Mouse (Mus musculus): ENCODE measurements around the gene Etv1. TPM values are rescaled to one million over a fixed set of nuclear protein-coding genes. Genes with fewer than 3 reads are reported as not detected.
"Not testable (repeated sequence)": the region's sequence is repeated elsewhere in the genome, so short reads cannot be mapped to it uniquely, and the experiment has no call there.

Gene Etv1
- total RNA-seq, 2 experiments from 2014 or later = 79.8 to 84.4 TPM

- H3K27ac ChIP-seq = no peak overlapping the region
- no peak for TF ChIP-seq CTCF (conservative IDR thresholded peaks at IDR 0.05)
- DNase-seq (ENCODE audit: low spot score in 2 of 2) = no peak
- H3K4me3 ChIP-seq = no peak overlapping the region
Measured at GRCm38 (mm10) chr12:38834581-38834980, 55.4 kb downstream of the Etv1 start.

GRCm38 (mm10) chr12:38834986-38835385, 55.8 kb downstream of the Etv1 start:
- H3K4me3 ChIP-seq; H3K27ac ChIP-seq; DNase-seq (ENCODE audit: low spot score in 2 of 2): not testable (repeated sequence)

- Histone ChIP-seq H3K4me3 (no peak overlapping the region), H3K27ac (no peak overlapping the region)
- no peak for DNase-seq (ENCODE audit: low spot score in 2 of 2)
- TF ChIP-seq CTCF (conservative IDR thresholded peaks at IDR 0.05) = no peak
Measured at GRCm38 (mm10) chr12:38843801-38844295, 64.7 kb downstream of the Etv1 start.

- TF ChIP-seq CTCF (conservative IDR thresholded peaks at IDR 0.05) = no peak
- no peak overlapping the region for H3K4me3 ChIP-seq
- H3K27ac ChIP-seq = no peak overlapping the region
- DNase-seq (ENCODE audit: low spot score in 2 of 2) = no peak
Measured at GRCm38 (mm10) chr12:38847500-38848261, 68.5 kb downstream of the Etv1 start.

GRCm38 (mm10) chr12:38849994-38850393, 70.8 kb downstream of the Etv1 start:
- no peak overlapping the region for H3K4me3 ChIP-seq
- H3K27ac ChIP-seq = no peak overlapping the region
- no peak for TF ChIP-seq CTCF (conservative IDR thresholded peaks at IDR 0.05)
- DNase-seq (ENCODE audit: low spot score in 2 of 2) = no peak

GRCm38 (mm10) chr12:38854274-38854673, 75.1 kb downstream of the Etv1 start:
- TF ChIP-seq CTCF (conservative IDR thresholded peaks at IDR 0.05) = no peak
- Histone ChIP-seq H3K27ac (no peak overlapping the region), H3K4me3 (no peak overlapping the region)
- no peak for DNase-seq (ENCODE audit: low spot score in 2 of 2)

- Histone ChIP-seq H3K27ac (no peak overlapping the region), H3K4me3 (no peak overlapping the region)
- TF ChIP-seq CTCF (conservative IDR thresholded peaks at IDR 0.05) = no peak
- no peak for DNase-seq (ENCODE audit: low spot score in 2 of 2)
Measured at GRCm38 (mm10) chr12:38854751-38855150, 75.6 kb downstream of the Etv1 start.

GRCm38 (mm10) chr12:38859675-38860074, 80.5 kb downstream of the Etv1 start:
- Histone ChIP-seq H3K27ac (peak overlapping the region; percentile 57; the same call in 1 of the 2 replicates), H3K4me3 (no peak overlapping the region)
- DNase-seq (ENCODE audit: low spot score in 2 of 2) = no peak
- no peak for TF ChIP-seq CTCF (conservative IDR thresholded peaks at IDR 0.05)

GRCm38 (mm10) chr12:38860168-38861115, 81.3 kb downstream of the Etv1 start:
- Histone ChIP-seq H3K4me3 (no peak overlapping the region), H3K27ac (peak overlapping the region; percentile 57; the same call in 1 of the 2 replicates)
- DNase-seq (ENCODE audit: low spot score in 2 of 2) = no peak
- no peak for TF ChIP-seq CTCF (conservative IDR thresholded peaks at IDR 0.05)

GRCm38 (mm10) chr12:38863395-38863794, 84.2 kb downstream of the Etv1 start:
- no peak for DNase-seq (ENCODE audit: low spot score in 2 of 2)
- no peak overlapping the region for H3K27ac ChIP-seq
- no peak for TF ChIP-seq CTCF (conservative IDR thresholded peaks at IDR 0.05)
- H3K4me3 ChIP-seq = no peak overlapping the region

- H3K27ac ChIP-seq = no peak overlapping the region
- no peak for DNase-seq (ENCODE audit: low spot score in 2 of 2)
- no peak for TF ChIP-seq CTCF (conservative IDR thresholded peaks at IDR 0.05)
- H3K4me3 ChIP-seq = no peak overlapping the region
Measured at GRCm38 (mm10) chr12:38863982-38864828, 85.0 kb downstream of the Etv1 start.

- no peak for TF ChIP-seq CTCF (conservative IDR thresholded peaks at IDR 0.05)
- no peak for DNase-seq (ENCODE audit: low spot score in 2 of 2)
- Histone ChIP-seq H3K27ac (no peak overlapping the region), H3K4me3 (no peak overlapping the region)
Measured at GRCm38 (mm10) chr12:38874470-38874995, 95.4 kb downstream of the Etv1 start.

All from layer of hippocampus, adult 2 months (tissue).